Mouse (Mus musculus) embryonic fibroblast, embryonic 13.5 days (primary cell): ENCODE data around the gene Ankrd39.

Source experiments
- CTCF ChIP-seq: IDR thresholded peaks from 2 replicates; pipeline ENCODE4 v1.5.1; 2011; ENCODE audit warnings: mild to moderate bottlenecking, control low read depth, low read length, moderate library complexity, borderline replicate concordance; ENCODE audit not compliant: insufficient read depth
- POLR2A ChIP-seq: IDR thresholded peaks from 2 replicates; pipeline ENCODE4 v1.6.1; 2011; ENCODE audit warnings: low read depth, mild to moderate bottlenecking, control low read depth, low read length, moderate library complexity

GRCm38 (mm10) chr1:36555798-36556395 lies 8.7 kb upstream of the Ankrd39 start:
- TF ChIP-seq CTCF (no peak), POLR2A (peak; percentile 36; the same call in 1 of the 2 replicates)
